Mouse (Mus musculus) lung, embryonic 14.5 days (tissue): Measurements from ENCODE around the gene Olfr901. TPM values are rescaled to one million over a fixed set of nuclear protein-coding genes. Genes with fewer than 3 reads are reported as not detected.

Source experiments
- ATAC-seq: fragments of 200-750 bp; cut with Nextera tagmentation; 2 replicates; pipeline ENCODE4 v1.8.0; 2017; ENCODE audit warnings: mild to moderate bottlenecking, moderate TSS enrichment, moderate library complexity; ENCODE audit not compliant: insufficient read depth
- DNase-seq: peaks from one replicate; pipeline ENCODE4 v3.0.0-alpha.2; 2015
- H3K27ac ChIP-seq: fragments of 300-500 bp; sonication (generic); 2 replicates; pipeline ENCODE4 v1.5.1; 2014; ENCODE audit warnings: low read depth, mild to moderate bottlenecking, moderate library complexity
- H3K27me3 ChIP-seq: fragments of 300-500 bp; sonication (generic); 2 replicates; pipeline ENCODE4 v1.6.1; 2014; ENCODE audit warnings: low read length, control low read depth; ENCODE audit not compliant: insufficient read depth
- H3K36me3 ChIP-seq: fragments of 300-500 bp; sonication (generic); 2 replicates; pipeline ENCODE4 v1.6.1; 2014; ENCODE audit warnings: control low read depth; ENCODE audit not compliant: insufficient read depth
- H3K4me1 ChIP-seq: fragments of 300-500 bp; sonication (generic); 2 replicates; pipeline ENCODE4 v1.6.1; 2014; ENCODE audit warnings: antibody characterized with exemption, control low read depth; ENCODE audit not compliant: insufficient read depth
- H3K4me2 ChIP-seq: fragments of 300-500 bp; sonication (generic); 2 replicates; pipeline ENCODE4 v1.6.1; 2014; ENCODE audit warnings: mild to moderate bottlenecking
- H3K4me3 ChIP-seq: fragments of 300-500 bp; sonication (generic); 2 replicates; pipeline ENCODE4 v1.5.1; 2014; ENCODE audit warnings: low read depth, low read length
- H3K9ac ChIP-seq: fragments of 300-500 bp; sonication (generic); 2 replicates; pipeline ENCODE4 v1.6.1; 2014
- H3K9me3 ChIP-seq: fragments of 300-500 bp; sonication (generic); 2 replicates; pipeline ENCODE4 v1.6.1; 2016; ENCODE audit warnings: low read depth, low read length, control low read depth
- CTCF ChIP-seq: IDR thresholded peaks from 2 replicates; pipeline ENCODE4 v1.5.1; 2016; ENCODE audit warnings: antibody characterized with exemption, low read depth
- polyA plus RNA-seq: library from polyadenylated mRNA; unstranded; fragments of >200 nt; fragmentation: Nextera tagmentation; extraction: Ambion mirVana; gene quantifications from 2 replicates; pipeline ENCODE4 v1.2.1, GENCODE M21; 2014

The Olfr901 gene
- polyA plus RNA-seq, 1 experiment from 2014 or later = not detected

GRCm38 (mm10) chr9:38470807-38471206 lies 41.6 kb downstream of the Olfr901 start, which contains the start of gene Olfr905:
TSS of gene Olfr905 (plus strand) at chr9:38471107.
- no peak for ATAC-seq
- H3K36me3 ChIP-seq = no peaks in the 10 kb centered on the region
- no peak for TF ChIP-seq CTCF
- no peaks in the 10 kb centered on the region for H3K9me3 ChIP-seq
- no peak within 1 kb of the TSS for H3K27ac ChIP-seq
- H3K4me3 ChIP-seq = no peak within 1 kb of the TSS
- H3K4me2 ChIP-seq = no peak within 1 kb of the TSS
- H3K9ac ChIP-seq = no peak within 1 kb of the TSS
- H3K27me3 ChIP-seq = no peaks in the 10 kb centered on the region
- H3K4me1 ChIP-seq = no peaks in the 10 kb centered on the region
- DNase-seq = no peak

Other genes with a start within 250 kb of the Olfr901 start
- not detected in 2 replicates for gene Olfr891, start 248.6 kb upstream of the Olfr901 start, polyA plus RNA-seq
- gene Olfr893, start 221.1 kb upstream of the Olfr901 start, polyA plus RNA-seq = not detected in 2 replicates
- gene Olfr894, start 211.4 kb upstream of the Olfr901 start, polyA plus RNA-seq = not detected in 2 replicates
- not detected in 2 replicates for gene Olfr143, start 176.7 kb upstream of the Olfr901 start, polyA plus RNA-seq
- not detected in 2 replicates for gene Olfr895, start 161.6 kb upstream of the Olfr901 start, polyA plus RNA-seq
- gene Olfr896-ps1, start 138.3 kb upstream of the Olfr901 start, polyA plus RNA-seq = not detected in 2 replicates
- not detected in 2 replicates for gene Olfr25, start 100.4 kb upstream of the Olfr901 start, polyA plus RNA-seq
- gene Olfr898, start 81.0 kb upstream of the Olfr901 start, polyA plus RNA-seq = not detected in 2 replicates
- gene Olfr250, start 62.6 kb upstream of the Olfr901 start, polyA plus RNA-seq = not detected in 2 replicates
- not detected in 2 replicates for gene Olfr251, start 52.4 kb upstream of the Olfr901 start, polyA plus RNA-seq
- not detected in 2 replicates for gene Olfr147, start 27.8 kb upstream of the Olfr901 start, polyA plus RNA-seq
- not detected in 2 replicates for gene Olfr902, start 18.2 kb downstream of the Olfr901 start, polyA plus RNA-seq
- gene Olfr904, start 33.7 kb downstream of the Olfr901 start, polyA plus RNA-seq = not detected in 2 replicates
- not detected in 2 replicates for gene Olfr905, start 41.7 kb downstream of the Olfr901 start, polyA plus RNA-seq
- gene Olfr906, start 57.6 kb downstream of the Olfr901 start, polyA plus RNA-seq = not detected in 2 replicates
- gene Olfr907, start 66.3 kb downstream of the Olfr901 start, polyA plus RNA-seq = not detected in 2 replicates
- gene Olfr911-ps1, start 92.1 kb downstream of the Olfr901 start, polyA plus RNA-seq = not detected in 2 replicates
- not detected in 2 replicates for gene Olfr910, start 108.4 kb downstream of the Olfr901 start, polyA plus RNA-seq
- not detected in 2 replicates for gene Olfr912, start 150.7 kb downstream of the Olfr901 start, polyA plus RNA-seq
- gene Olfr913, start 163.3 kb downstream of the Olfr901 start, polyA plus RNA-seq = not detected in 2 replicates
- gene Olfr914, start 175.6 kb downstream of the Olfr901 start, polyA plus RNA-seq = not detected in 2 replicates
- gene Olfr916, start 230.4 kb downstream of the Olfr901 start, polyA plus RNA-seq = not detected in 2 replicates
- not detected in 2 replicates for gene Olfr917, start 236.4 kb downstream of the Olfr901 start, polyA plus RNA-seq
- not detected in 2 replicates for gene Olfr918, start 245.1 kb downstream of the Olfr901 start, polyA plus RNA-seq